Mouse (Mus musculus) intestine, postnatal 0 days (tissue): ENCODE results near the gene Tatdn2. TPM values are rescaled to one million over a fixed set of nuclear protein-coding genes. Genes with fewer than 3 reads are reported as not detected.
A peak's percentile ranks its signal among the peaks of the same experiment; 100 is the strongest.
"Not testable (repeated sequence)": the region's sequence is repeated elsewhere in the genome, so short reads cannot be mapped to it uniquely, and the experiment has no call there.

Experiments
- ATAC-seq: fragments of 200-750 bp; cut with Nextera tagmentation; 2 replicates; pipeline ENCODE4 v1.8.0; 2017; ENCODE audit warnings: mild to moderate bottlenecking, moderate TSS enrichment, moderate library complexity
- H3K27ac ChIP-seq: fragments of 300-500 bp; sonication (generic); 2 replicates; pipeline ENCODE4 v1.5.1; 2014; ENCODE audit warnings: mild to moderate bottlenecking, low read depth, low read length, moderate library complexity
- H3K27me3 ChIP-seq: fragments of 300-500 bp; sonication (generic); replicated peaks from 2 replicates; pipeline ENCODE4 v1.6.1; 2014; ENCODE audit warnings: low read length, mixed read lengths; ENCODE audit not compliant: control insufficient read depth, insufficient read depth
- H3K36me3 ChIP-seq: fragments of 300-500 bp; sonication (generic); 2 replicates; pipeline ENCODE4 v1.6.1; 2014; ENCODE audit warnings: mild to moderate bottlenecking, moderate library complexity; ENCODE audit not compliant: control insufficient read depth, insufficient read depth
- H3K4me1 ChIP-seq: fragments of 300-500 bp; sonication (generic); replicated peaks from 2 replicates; pipeline ENCODE4 v1.6.1; 2014; ENCODE audit warnings: antibody characterized with exemption, low read length, mixed read lengths; ENCODE audit not compliant: control insufficient read depth, insufficient read depth
- H3K4me2 ChIP-seq: fragments of 300-500 bp; sonication (generic); replicated peaks from 2 replicates; pipeline ENCODE4 v1.6.1; 2014; ENCODE audit warnings: low read depth, mild to moderate bottlenecking, moderate library complexity
- H3K4me3 ChIP-seq: fragments of 300-500 bp; sonication (generic); 2 replicates; pipeline ENCODE4 v1.5.1; 2014; ENCODE audit warnings: low read depth, low read length
- H3K9ac ChIP-seq: fragments of 300-500 bp; sonication (generic); 2 replicates; pipeline ENCODE4 v1.6.1; 2014; ENCODE audit warnings: mild to moderate bottlenecking, low read depth, low read length
- H3K9me3 ChIP-seq: fragments of 300-500 bp; sonication (generic); 2 replicates; pipeline ENCODE4 v1.6.1; 2016; ENCODE audit warnings: mixed run types; ENCODE audit not compliant: control insufficient read depth
- CTCF ChIP-seq: sonication (generic); IDR thresholded peaks from 2 replicates; pipeline ENCODE4 v1.5.1; 2016; ENCODE audit warnings: low read depth, mild to moderate bottlenecking, control low read depth, antibody characterized with exemption, moderate library complexity
- WGBS: fragments of 180-500 bp; shearing (Covaris S2); extraction: QIAGEN DNeasy Blood & Tissue Kit; methylation state at CpG from one replicate; pipeline ENCODE4 v1.1.7; 2014; 5-methylcytosine and 5-hydroxymethylcytosine counted together
- polyA plus RNA-seq: library from polyadenylated mRNA; unstranded; fragments of >200 nt; fragmentation: Nextera tagmentation; extraction: Ambion mirVana; gene quantifications from 2 replicates; pipeline ENCODE4 v1.2.1, GENCODE M21; 2015

The Tatdn2 gene
- polyA plus RNA-seq, 1 experiment from 2014 or later, result 1.1 TPM

DNA sequence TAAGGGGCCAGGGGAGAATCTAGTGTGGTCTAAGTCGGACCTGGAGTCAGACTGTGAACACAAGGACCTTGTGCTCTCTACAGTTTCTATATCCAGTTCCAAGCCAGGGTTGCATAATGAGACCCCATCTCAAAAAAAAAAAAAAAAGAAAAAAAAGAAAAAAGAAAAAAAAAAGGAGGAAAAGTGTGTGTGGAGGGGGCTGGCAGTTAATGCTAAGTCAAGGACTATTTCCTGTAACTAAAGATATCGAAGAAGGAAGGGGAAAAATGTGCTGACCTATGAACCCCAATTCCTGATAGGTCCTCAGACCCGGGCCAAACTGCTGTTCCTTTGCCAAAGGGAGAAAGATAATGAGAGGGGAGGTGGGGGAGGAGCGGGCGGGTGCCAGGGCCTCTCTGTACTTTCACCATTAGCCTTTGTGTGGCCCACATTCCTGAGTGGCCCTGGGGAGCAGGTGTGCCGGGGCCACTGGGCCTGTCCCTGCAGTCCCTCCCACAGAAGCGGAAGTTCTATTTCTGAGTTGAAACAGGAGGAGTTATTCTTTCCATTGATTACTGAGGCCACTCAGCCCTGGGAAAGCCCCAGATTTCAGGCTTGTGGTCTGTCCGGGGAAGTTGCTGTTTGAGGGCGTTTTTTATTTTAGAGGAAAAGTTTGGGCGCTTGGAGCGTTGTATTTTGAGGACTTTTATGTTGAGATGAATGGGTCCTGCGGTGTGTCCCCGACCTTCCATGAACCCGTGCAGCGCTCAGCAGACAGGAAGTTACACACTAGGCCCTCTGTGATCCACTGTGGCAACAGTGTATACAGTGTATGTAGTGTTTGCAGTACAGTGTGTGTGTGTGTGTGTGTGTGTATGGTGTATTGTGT lies 28.3 kb upstream of the Tatdn2 start:
- Histone ChIP-seq H3K9me3 (no peaks in the 10 kb centered on the region), H3K4me3 (no peak overlapping the region), H3K36me3 (peaks cover 16% of the 10 kb centered on the region), H3K27ac (peak overlapping the region; percentile 84), H3K9ac (no peak overlapping the region), H3K4me1 (peaks cover 5% of the 10 kb centered on the region; the same call in 1 of the 2 replicates), H3K27me3 (no peaks in the 10 kb centered on the region), H3K4me2 (peak overlapping the region; percentile 33)
- peak; percentile 96 for ATAC-seq
- 17% methylated on average over 15 of the region's 15 CpGs for WGBS
- no peak for TF ChIP-seq CTCF

- Histone ChIP-seq H3K27me3 (no peaks in the 10 kb centered on the region), H3K27ac (peak overlapping the region; percentile 84), H3K4me3 (no peak overlapping the region), H3K4me2 (no peak overlapping the region), H3K9ac (no peak overlapping the region), H3K9me3 (no peaks in the 10 kb centered on the region), H3K36me3 (peaks cover 15% of the 10 kb centered on the region), H3K4me1 (peaks cover 5% of the 10 kb centered on the region; the same call in 1 of the 2 replicates)
- no peak for TF ChIP-seq CTCF
- 44% methylated on average over 7 of the region's 7 CpGs for WGBS
- ATAC-seq, result peak; percentile 13
Measured at GRCm38 (mm10) chr6:113669821-113670220, 27.0 kb upstream of the Tatdn2 start.

DNA sequence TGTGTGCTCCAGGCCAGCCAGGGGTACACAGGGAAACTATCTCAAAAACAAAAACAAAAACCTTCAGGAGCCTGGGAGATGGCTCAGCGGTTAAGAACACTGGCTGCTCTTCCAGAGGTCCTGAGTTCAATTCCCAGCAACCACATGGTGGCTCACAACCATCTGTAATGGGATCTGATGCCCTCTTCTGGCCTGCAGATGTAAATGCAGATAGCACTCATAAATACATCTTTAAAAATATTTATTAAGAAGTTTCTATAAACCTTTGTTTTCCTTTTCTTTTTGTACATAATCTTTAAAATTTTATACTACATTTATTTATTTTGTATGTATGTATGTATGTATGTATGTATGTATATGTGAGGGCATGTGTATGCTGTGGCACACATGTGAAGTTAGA lies 24.8 kb upstream of the Tatdn2 start:
- not testable (repeated sequence) for H3K9me3 ChIP-seq, H3K4me3 ChIP-seq, H3K27me3 ChIP-seq, H3K27ac ChIP-seq, ATAC-seq, H3K4me1 ChIP-seq, H3K9ac ChIP-seq, H3K4me2 ChIP-seq
- WGBS, result 92% methylated on average over 1 of the region's 1 CpGs
- peaks cover 15% of the 10 kb centered on the region; the same call in 1 of the 2 replicates for H3K36me3 ChIP-seq
- TF ChIP-seq CTCF, result peak; percentile 35

GRCm38 (mm10) chr6:113672989-113673388 lies 23.9 kb upstream of the Tatdn2 start:
- peaks cover 15% of the 10 kb centered on the region; the same call in 1 of the 2 replicates for H3K36me3 ChIP-seq
- H3K4me1 ChIP-seq, result peaks cover 5% of the 10 kb centered on the region; the same call in 1 of the 2 replicates
- 75% methylated on average over 6 of the region's 6 CpGs for WGBS
- H3K9ac ChIP-seq, result no peak overlapping the region
- H3K27me3 ChIP-seq, result no peaks in the 10 kb centered on the region
- H3K4me3 ChIP-seq, result no peak overlapping the region
- no peak for TF ChIP-seq CTCF
- H3K4me2 ChIP-seq, result no peak overlapping the region
- peak overlapping the region; percentile 22 for H3K27ac ChIP-seq
- ATAC-seq, result no peak
- no peaks in the 10 kb centered on the region for H3K9me3 ChIP-seq

DNA sequence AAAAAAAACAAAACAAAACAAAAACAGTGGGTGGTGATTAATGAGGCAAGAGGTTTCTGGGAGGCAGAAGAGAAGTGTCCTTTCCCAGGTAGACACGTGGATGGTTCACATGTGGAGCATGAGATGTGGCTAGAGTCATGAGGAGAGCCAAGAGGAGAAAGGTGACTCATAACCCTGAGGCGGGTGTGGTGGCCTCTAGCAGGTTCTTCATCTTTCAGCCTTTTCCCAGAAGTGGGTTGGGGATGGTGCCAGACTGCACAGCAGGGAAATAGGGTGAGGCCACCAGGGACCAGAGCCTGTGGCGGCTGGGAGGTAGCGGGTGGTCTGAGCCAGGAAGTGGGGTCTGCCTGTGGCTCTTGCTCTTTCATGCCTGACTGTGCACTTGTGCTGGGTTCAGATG lies 21.6 kb upstream of the Tatdn2 start:
- Histone ChIP-seq H3K36me3 (peaks cover 20% of the 10 kb centered on the region; the same call in 1 of the 2 replicates), H3K4me3 (no peak overlapping the region), H3K4me2 (no peak overlapping the region), H3K27me3 (no peaks in the 10 kb centered on the region), H3K9me3 (no peaks in the 10 kb centered on the region), H3K27ac (peak overlapping the region; percentile 42; the same call in 1 of the 2 replicates), H3K9ac (no peak overlapping the region), H3K4me1 (no peaks in the 10 kb centered on the region; the same call in 1 of the 2 replicates)
- 50% methylated on average over 4 of the region's 4 CpGs for WGBS
- no peak for TF ChIP-seq CTCF
- ATAC-seq, result peak; percentile 55

- Histone ChIP-seq H3K9ac (no peak overlapping the region), H3K27ac (peak overlapping the region; percentile 42; the same call in 1 of the 2 replicates), H3K4me3 (no peak overlapping the region), H3K4me2 (no peak overlapping the region), H3K4me1 (no peaks in the 10 kb centered on the region), H3K27me3 (no peaks in the 10 kb centered on the region), H3K36me3 (peaks cover 25% of the 10 kb centered on the region; the same call in 1 of the 2 replicates), H3K9me3 (no peaks in the 10 kb centered on the region)
- 91% methylated on average over 9 of the region's 9 CpGs for WGBS
- no peak for TF ChIP-seq CTCF
- ATAC-seq, result no peak
Measured at GRCm38 (mm10) chr6:113675991-113676390, 20.9 kb upstream of the Tatdn2 start.
